20 mouse cellular contexts compared by ENCODE assay signal in the genomic region with DNA sequence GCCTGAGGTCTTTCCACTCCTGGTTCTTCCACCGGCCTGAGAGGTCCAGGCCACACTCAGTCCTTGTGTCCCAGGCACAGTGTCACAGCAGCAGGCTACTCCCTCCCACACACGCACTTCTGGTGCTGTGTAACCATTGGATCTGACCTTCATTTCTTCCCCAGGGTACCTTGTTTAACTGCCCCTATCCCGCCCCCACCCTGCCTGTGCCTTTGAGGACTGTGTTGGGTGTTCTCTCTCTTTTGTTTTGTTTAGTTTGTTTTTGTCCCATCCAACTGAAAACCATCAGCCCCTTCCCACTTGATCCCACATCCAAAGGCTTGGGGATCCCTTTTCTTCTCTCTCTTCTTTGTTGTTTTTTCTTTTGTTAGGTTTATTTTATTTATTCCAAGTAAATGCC. TPM values are rescaled to one million over a fixed set of nuclear protein-coding genes. Genes with fewer than 3 reads are reported as not detected.
DNase-seq lines count a peak whose midpoint lies in the region; ATAC-seq and TF ChIP-seq lines count a peak whose summit lies in the region.
"Had no signal": no experiment of that assay in that cellular context is flagged by ENCODE, and none has a peak within 500 bp of the region (broad histone marks: within the 10 kb centered on the region; RNA-seq: fewer than 3 reads in every experiment).

No protein-coding gene starts in this region.

- no peak overlapping the region for H3K4me2 ChIP-seq in liver, postnatal 0 days (ENCODE audit: low read depth, low read length)
- H3K4me2 ChIP-seq: neural tube, embryonic 13.5 days had no signal

- no peak for ATAC-seq in liver, postnatal 0 days

- no peaks in the 10 kb centered on the region for H3K9me3 ChIP-seq in ES-Bruce4 (replicated peaks; ENCODE audit: control insufficient read depth, insufficient read depth, low read length, poor library complexity, severe bottlenecking)
- H3K9me3 ChIP-seq in liver, postnatal 0 days (ENCODE audit: low read length): no peaks in the 10 kb centered on the region
- H3K9me3 ChIP-seq: heart, embryonic 10.5 days; neural tube, embryonic 13.5 days had no signal

- no peaks in the 10 kb centered on the region for H3K36me3 ChIP-seq in ES-Bruce4 (ENCODE audit: control insufficient read depth, insufficient read depth, low read length, poor library complexity, severe bottlenecking)
- H3K36me3 ChIP-seq in liver, postnatal 0 days (replicated peaks; ENCODE audit: insufficient read depth, low read length): peaks cover 4% of the 10 kb centered on the region

- H3K4me3 ChIP-seq in gastrocnemius, adult 2 months: no peak overlapping the region
- H3K4me3 ChIP-seq in layer of hippocampus, adult 2 months: no peak overlapping the region
- H3K4me3 ChIP-seq in ES-Bruce4 (ENCODE audit: low read depth, low read length): peak overlapping the region; percentile 11; the same call in 1 of the 2 replicates
- no peak overlapping the region for H3K4me3 ChIP-seq in cortical plate, adult 2 months (ENCODE audit: insufficient read depth, low read length)
- H3K4me3 ChIP-seq in liver, postnatal 0 days (ENCODE audit: low read depth, low read length): no peak overlapping the region
- no peak overlapping the region for H3K4me3 ChIP-seq in cerebellum, adult 2 months (replicated peaks; ENCODE audit: insufficient read depth, low read depth, low read length)
- H3K4me3 ChIP-seq: heart, embryonic 10.5 days; left cerebral cortex, adult 2 months; neural tube, embryonic 13.5 days had no signal

- peak; percentile 94 for TF ChIP-seq EP300 in ES-Bruce4 (IDR thresholded peaks at IDR 0.05; ENCODE audit: insufficient read depth, low read depth, low read length)
- no peak for TF ChIP-seq EP300 in liver, postnatal 0 days (IDR thresholded peaks at IDR 0.05; ENCODE audit: low read depth)

- TF ChIP-seq POLR2A in ES-Bruce4 (IDR thresholded peaks at IDR 0.05; ENCODE audit: insufficient read depth, low read length): no peak
- no peak for TF ChIP-seq POLR2A in cortical plate, adult 2 months (IDR thresholded peaks at IDR 0.05; ENCODE audit: extremely low read depth, insufficient read depth, low read length)
- TF ChIP-seq POLR2A in cerebellum, adult 2 months (IDR thresholded peaks at IDR 0.05; ENCODE audit: borderline replicate concordance, insufficient read depth, low read length): no peak

- H3K27me3 ChIP-seq in ES-Bruce4 (ENCODE audit: control insufficient read depth, insufficient read depth, low read length, poor library complexity, severe bottlenecking): no peaks in the 10 kb centered on the region
- H3K27me3 ChIP-seq in liver, postnatal 0 days (ENCODE audit: insufficient read depth, low read length): no peaks in the 10 kb centered on the region
- no peaks in the 10 kb centered on the region for H3K27me3 ChIP-seq in cerebellum, adult 2 months (ENCODE audit: control insufficient read depth, insufficient read depth, low read length)
- H3K27me3 ChIP-seq: neural tube, embryonic 13.5 days had no signal

- peak overlapping the region; percentile 97 for H3K27ac ChIP-seq in gastrocnemius, adult 2 months
- H3K27ac ChIP-seq in layer of hippocampus, adult 2 months: 0 out of 2 replicates have a peak overlapping the region, but pooled peaks have one; percentile 28
- peak overlapping the region; percentile 57 for H3K27ac ChIP-seq in ES-Bruce4 (ENCODE audit: insufficient read depth, low read length)
- peak overlapping the region; percentile 14; the same call in 1 of the 2 replicates for H3K27ac ChIP-seq in cortical plate, adult 2 months (ENCODE audit: insufficient read depth, low read length)
- H3K27ac ChIP-seq in liver, postnatal 0 days (ENCODE audit: low read depth): no peak overlapping the region
- no peak overlapping the region for H3K27ac ChIP-seq in cerebellum, adult 2 months (ENCODE audit: insufficient read depth, low read length)
- H3K27ac ChIP-seq: heart, embryonic 10.5 days; left cerebral cortex, adult 2 months; neural tube, embryonic 13.5 days had no signal

- intact Hi-C loops in gastrocnemius, adult 2 months (cut with DNase I): no loop called here
- intact Hi-C loops in gastrocnemius, postnatal 36 days (cut with DNase I): no loop called here

- TF ChIP-seq CTCF in gastrocnemius, adult 2 months (IDR thresholded peaks at IDR 0.05): no peak
- TF ChIP-seq CTCF in layer of hippocampus, adult 2 months (conservative IDR thresholded peaks at IDR 0.05): no peak
- no peak for TF ChIP-seq CTCF in ES-Bruce4 (IDR thresholded peaks at IDR 0.05; ENCODE audit: low read depth, low read length)
- TF ChIP-seq CTCF in cortical plate, adult 2 months (IDR thresholded peaks at IDR 0.05; ENCODE audit: extremely low read depth, insufficient read depth, low read length): no peak
- TF ChIP-seq CTCF in liver, postnatal 0 days (IDR thresholded peaks at IDR 0.05; ENCODE audit: low read depth): no peak
- TF ChIP-seq CTCF in cerebellum, adult 2 months (IDR thresholded peaks at IDR 0.05; ENCODE audit: borderline replicate concordance, insufficient read depth, low read depth, low read length): no peak

- 70% methylated on average over 3 of the region's 3 CpGs for WGBS in liver, postnatal 0 days (ENCODE audit: insufficient replicate concordance)
- WGBS in cerebellum, adult 2 months: 54% methylated on average over 3 of the region's 3 CpGs

- no peak for DNase-seq in gastrocnemius, adult 2 months
- no peak for DNase-seq in gastrocnemius, postnatal 36 days
- no peak for DNase-seq in layer of hippocampus, adult 2 months (ENCODE audit: low spot score in 2 of 2)
- no peak for DNase-seq in layer of hippocampus, postnatal 14 days (ENCODE audit: low spot score in 2 of 2)
- no peak for DNase-seq in liver, postnatal 0 days
- DNase-seq in cerebellum, adult 2 months: no peak
- DNase-seq: cerebellum, adult 18-20 months; gastrocnemius, postnatal 14 days; kidney, adult 8-10 months; kidney, postnatal 14 days; liver; lung, postnatal 10 days; spleen, adult 18-20 months; thymus, adult 2 months had no signal

- peaks cover 7% of the 10 kb centered on the region for H3K4me1 ChIP-seq in ES-Bruce4 (ENCODE audit: control insufficient read depth, insufficient read depth, low read length)
- H3K4me1 ChIP-seq in cortical plate, adult 2 months (ENCODE audit: control insufficient read depth, insufficient read depth, low read length): peaks cover 15% of the 10 kb centered on the region
- peaks cover 6% of the 10 kb centered on the region; the same call in 1 of the 2 replicates for H3K4me1 ChIP-seq in liver, postnatal 0 days (ENCODE audit: insufficient read depth)
- peaks cover 32% of the 10 kb centered on the region for H3K4me1 ChIP-seq in cerebellum, adult 2 months (ENCODE audit: control insufficient read depth, insufficient read depth, low read length)

- H3K9ac ChIP-seq in ES-Bruce4 (ENCODE audit: low read depth, poor library complexity, severe bottlenecking): 0 out of 2 replicates have a peak overlapping the region, but pooled peaks have one; percentile 3
- no peak overlapping the region for H3K9ac ChIP-seq in liver, postnatal 0 days (replicated peaks)
- H3K9ac ChIP-seq: neural tube, embryonic 13.5 days had no signal

RNA-seq across cellular contexts. Expression of gene Ldhd, which starts 8.1 kb away (rescaled TPM):
- total RNA-seq in gastrocnemius, adult 2 months (2021): 10 to 100 TPM; 29.2 to 35.8 TPM
- total RNA-seq in gastrocnemius, postnatal 36 days (2021): 10 to 100 TPM; 32.4 to 34.9 TPM
- 1 to 10 TPM; 6.8 to 7.8 TPM for total RNA-seq in layer of hippocampus, adult 2 months (2021)
- total RNA-seq in layer of hippocampus, postnatal 14 days (2021): 1 to 10 TPM; 4.6 to 6.2 TPM
- 1.1 and 1.7 TPM in 2 replicates for polyA plus RNA-seq in ES-Bruce4 (2011; ENCODE audit: insufficient read depth, insufficient read length, low read depth, missing spikeins)
- polyA plus RNA-seq in cortical plate, adult 2 months (2012; rRNA removed): 21.2 and 21.6 TPM in 2 replicates
- 0.85 and 1.1 TPM in 2 replicates for polyA plus RNA-seq in liver, postnatal 0 days (2015; fragmentation: Nextera tagmentation; extraction: Ambion mirVana)
- 22.9 and 24.4 TPM in 2 replicates for polyA plus RNA-seq in cerebellum, adult 2 months (2012; rRNA removed)
- total RNA-seq: monocyte, adult 5-6 weeks had no signal

RNA-seq across cellular contexts. Expression of gene Zfp1, which starts 21.1 kb away (rescaled TPM):
- 1 to 10 TPM; 7.9 to 9.4 TPM for total RNA-seq in gastrocnemius, adult 2 months (2021)
- total RNA-seq in gastrocnemius, postnatal 36 days (2021): 1 to 10 TPM; 6.8 to 9.2 TPM
- 10 to 100 TPM; 24.0 to 25.1 TPM for total RNA-seq in layer of hippocampus, adult 2 months (2021)
- 10 to 100 TPM; 21.2 to 22.7 TPM for total RNA-seq in layer of hippocampus, postnatal 14 days (2021)
- polyA plus RNA-seq in ES-Bruce4 (2011; ENCODE audit: insufficient read depth, insufficient read length, low read depth, missing spikeins): 21.2 and 22.3 TPM in 2 replicates
- polyA plus RNA-seq in cortical plate, adult 2 months (2012; rRNA removed): 27.0 and 28.7 TPM in 2 replicates
- polyA plus RNA-seq in liver, postnatal 0 days (2015; fragmentation: Nextera tagmentation; extraction: Ambion mirVana): 3.8 and 4.0 TPM in 2 replicates
- polyA plus RNA-seq in cerebellum, adult 2 months (2012; rRNA removed): 23.7 and 26.0 TPM in 2 replicates

Comparison
In these comparisons a context has a peak if more than half of its experiments do, and no peak if none do; other contexts are left out.
1. H3K27ac ChIP-seq: peak in gastrocnemius, adult 2 months (single experiment), layer of hippocampus, adult 2 months (single experiment), ES-Bruce4 (single experiment) and cortical plate, adult 2 months (single experiment); none in liver, postnatal 0 days (single experiment) and cerebellum, adult 2 months (single experiment).